Mouse (Mus musculus): Measurements from ENCODE around the gene Hexim1. TPM values are rescaled to one million over a fixed set of nuclear protein-coding genes. Genes with fewer than 3 reads are reported as not detected.

Gene Hexim1
- polyA plus RNA-seq, 1 experiment = 16.3 TPM

DNA sequence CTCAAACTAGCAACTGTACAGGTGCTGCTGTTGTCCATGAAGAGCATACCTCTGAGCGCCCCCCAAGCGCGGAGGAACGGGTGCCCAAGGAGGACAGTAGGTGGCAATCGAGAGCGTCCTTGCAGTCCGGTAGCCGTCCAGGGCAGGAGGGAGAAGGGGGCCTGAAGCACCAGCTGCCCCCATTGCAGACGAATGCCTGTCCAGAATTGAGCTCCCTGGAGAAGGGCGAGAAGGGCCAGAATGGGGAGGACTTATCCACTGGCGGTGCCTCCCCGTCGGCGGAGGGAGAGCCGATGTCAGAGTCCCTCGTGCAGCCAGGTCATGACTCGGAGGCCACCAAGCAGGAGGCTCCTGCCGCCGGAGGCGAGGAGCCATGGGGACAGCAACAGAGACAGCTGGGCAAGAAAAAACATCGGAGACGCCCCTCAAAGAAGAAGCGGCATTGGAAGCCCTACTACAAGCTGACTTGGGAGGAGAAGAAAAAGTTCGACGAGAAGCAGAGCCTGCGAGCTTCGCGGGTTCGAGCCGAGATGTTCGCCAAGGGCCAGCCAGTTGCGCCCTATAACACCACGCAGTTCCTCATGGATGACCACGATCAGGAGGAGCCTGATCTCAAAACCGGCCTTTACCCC lies 1.0 kb downstream of the Hexim1 start:
- DNase-seq (ENCODE audit: low read depth) = no peak

- no peak for DNase-seq (ENCODE audit: low read depth)
Observed at GRCm38 (mm10) chr11:103117591-103118009, 1.6 kb downstream of the Hexim1 start.

GRCm38 (mm10) chr11:103118866-103119265 lies 2.8 kb downstream of the Hexim1 start:
- DNase-seq (ENCODE audit: low read depth) = no peak

DNA sequence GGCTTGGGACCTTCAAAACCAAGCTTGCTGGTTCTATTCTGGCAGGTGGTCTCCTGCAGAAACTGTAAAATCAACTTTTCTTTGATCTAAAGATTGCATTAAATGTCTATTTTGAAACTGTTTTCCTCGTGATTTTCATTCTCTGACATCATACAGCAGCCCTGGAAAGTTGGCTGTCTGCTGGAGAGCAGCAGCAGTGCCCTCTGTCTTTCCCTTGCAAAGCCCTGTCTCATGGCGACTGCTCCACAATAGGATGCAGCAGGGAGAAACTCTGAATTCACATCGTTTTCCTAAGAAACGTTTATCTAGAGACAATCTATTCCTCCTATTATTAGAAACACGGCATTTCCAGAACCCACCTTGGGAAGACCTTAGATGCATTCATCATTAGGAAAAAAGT lies 3.6 kb downstream of the Hexim1 start:
- no peak for DNase-seq (ENCODE audit: low read depth)

DNA sequence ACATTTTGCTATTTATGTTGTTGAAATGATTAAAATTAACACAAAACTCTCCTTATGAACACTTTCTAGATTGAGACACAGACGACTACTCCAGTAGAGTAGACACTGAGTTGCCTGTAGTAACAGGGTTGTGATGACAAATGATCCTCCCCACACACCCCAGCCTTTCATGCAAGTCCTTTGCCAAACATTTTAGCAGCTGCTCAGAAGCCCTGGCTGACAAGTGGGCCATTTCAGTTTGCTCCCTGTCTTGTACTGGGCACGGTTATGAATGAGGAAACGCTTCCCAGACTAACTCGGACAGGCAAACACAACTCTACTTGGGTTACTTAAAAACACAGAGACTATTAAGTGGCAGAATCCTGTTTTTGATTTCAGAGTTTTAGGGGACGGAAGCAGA lies 4.3 kb downstream of the Hexim1 start:
- no peak for DNase-seq (ENCODE audit: low read depth)

DNA sequence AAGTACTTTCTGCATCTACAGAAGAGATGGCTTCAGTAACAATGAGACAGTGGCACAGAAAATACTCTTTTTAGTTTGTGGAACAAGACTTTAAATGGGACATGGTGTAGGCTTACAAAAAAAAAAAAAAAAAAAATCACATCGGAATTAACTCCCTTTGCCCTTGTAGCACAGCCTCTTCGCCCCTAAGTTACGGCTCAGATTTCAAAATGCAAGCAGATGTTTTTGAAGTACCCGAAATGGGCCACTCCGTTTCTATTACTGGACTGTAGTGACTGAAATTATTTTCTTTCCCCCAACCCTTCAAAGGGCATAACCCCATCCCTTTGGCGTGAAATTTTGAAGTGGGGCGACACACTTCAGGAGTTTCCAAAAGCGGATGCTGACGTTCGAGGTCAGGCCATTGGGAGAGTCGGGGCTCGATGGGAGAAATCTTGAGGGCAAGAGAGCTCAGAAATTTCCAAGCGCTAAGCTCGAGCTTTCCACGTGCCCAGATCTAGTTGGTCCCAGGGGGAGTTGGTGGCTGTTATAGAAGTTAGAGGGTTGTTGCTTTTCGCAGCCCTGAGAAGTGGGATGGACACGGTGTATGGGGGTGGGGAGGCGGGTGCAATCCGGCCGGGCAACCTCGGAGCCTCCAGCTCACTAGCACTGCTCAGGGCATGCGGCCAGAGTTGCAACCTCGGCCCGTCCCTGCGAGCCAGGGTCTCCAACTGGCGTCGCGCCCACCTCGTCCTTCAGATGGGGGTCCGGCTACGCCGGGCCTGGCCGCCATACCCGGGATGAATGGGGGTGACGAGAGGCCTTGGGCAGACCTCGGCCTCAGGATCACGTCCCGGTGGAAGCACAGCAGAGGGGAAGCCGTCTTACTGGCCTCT lies 15.9 kb downstream of the Hexim1 start, which contains the start of gene Hexim2:
Gene Hexim2 (plus strand): TSS at position 729 of the 875 bp plus-strand sequence.
- DNase-seq (ENCODE audit: low read depth) = no peak

GRCm38 (mm10) chr11:103132576-103133455 lies 16.8 kb downstream of the Hexim1 start:
- DNase-seq (ENCODE audit: low read depth) = peak; percentile 99

DNA sequence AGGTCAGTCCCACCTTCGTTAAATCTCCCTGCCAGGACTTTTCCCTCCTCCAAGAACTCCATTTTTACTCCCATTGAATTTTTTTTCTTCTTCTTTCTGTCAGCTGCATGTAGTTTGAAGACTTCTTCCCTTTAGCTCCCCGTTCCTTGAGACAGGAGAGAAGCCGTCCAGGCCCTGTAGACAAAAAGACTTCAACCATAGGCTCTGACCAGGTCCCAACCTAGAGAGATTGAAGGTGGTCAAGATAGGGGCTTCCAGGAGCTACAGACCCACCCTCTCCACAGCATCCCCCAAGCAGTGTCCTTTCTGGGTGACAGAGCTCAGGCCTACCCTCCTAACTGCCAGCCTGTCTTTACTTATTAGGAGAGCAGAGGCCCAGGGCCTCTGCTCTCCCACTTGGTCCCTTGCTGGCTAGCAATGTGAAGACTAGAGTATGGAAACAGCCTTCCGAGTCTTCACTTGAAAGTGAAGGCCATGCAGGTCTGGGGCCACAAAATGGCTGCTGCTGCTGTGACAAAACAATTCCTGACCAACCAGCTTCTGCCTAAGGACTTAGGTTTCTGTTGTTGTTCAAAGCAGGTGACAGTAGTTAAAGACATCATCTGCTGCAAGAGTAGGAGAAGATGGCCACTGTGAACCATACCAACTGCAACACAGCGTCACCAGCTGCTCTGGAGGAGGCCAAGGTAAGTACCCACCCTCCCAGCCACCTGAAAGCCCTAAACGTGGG lies 17.6 kb downstream of the Hexim1 start:
- no peak for DNase-seq (ENCODE audit: low read depth)

GRCm38 (mm10) chr11:103134221-103134620 lies 18.2 kb downstream of the Hexim1 start:
- no peak for DNase-seq (ENCODE audit: low read depth)

GRCm38 (mm10) chr11:103136039-103136577 lies 20.1 kb downstream of the Hexim1 start:
- DNase-seq (ENCODE audit: low read depth) = no peak

DNA sequence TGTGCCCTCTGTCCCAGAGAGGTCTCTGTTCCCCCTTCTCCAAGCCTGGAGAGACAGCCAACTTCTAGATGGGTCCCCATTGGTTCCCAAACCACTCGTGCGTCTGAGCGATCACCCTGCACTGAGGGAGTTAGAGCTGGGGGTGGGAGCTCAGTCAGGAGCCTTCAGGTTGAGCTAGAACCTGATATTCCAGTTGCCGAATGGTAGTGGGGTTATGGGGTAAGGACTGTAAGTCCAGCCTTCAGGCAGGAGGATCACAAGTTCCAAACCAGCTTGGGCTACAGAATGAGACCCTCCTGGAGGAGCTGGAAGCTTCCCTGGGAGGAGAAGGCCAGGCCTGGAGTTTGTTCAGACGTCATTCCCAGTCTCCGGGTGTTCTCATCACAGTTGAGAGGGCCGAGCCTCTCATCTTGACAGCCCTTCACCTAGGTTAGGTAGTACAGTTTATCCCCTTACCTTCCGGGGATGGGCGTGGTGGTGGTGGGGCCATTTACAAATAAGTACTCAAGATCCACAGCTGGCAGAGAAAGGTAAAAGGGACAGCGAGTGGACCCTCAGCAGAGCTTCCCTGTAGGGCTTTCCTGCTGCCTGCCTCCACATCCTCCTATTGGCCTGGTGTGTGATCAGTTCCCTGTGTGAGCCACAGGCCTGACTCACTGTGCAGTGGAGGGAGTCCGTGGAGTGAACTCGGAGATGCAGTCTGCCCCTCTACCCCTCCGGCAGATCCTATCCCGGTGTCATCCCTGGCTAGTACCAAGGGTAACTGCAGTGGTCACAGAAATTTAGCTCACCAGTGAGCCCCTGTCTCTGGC lies 24.1 kb downstream of the Hexim1 start:
- no peak for DNase-seq (ENCODE audit: low read depth)

GRCm38 (mm10) chr11:103140763-103141100 lies 24.7 kb downstream of the Hexim1 start:
- no peak for DNase-seq (ENCODE audit: low read depth)

DNA sequence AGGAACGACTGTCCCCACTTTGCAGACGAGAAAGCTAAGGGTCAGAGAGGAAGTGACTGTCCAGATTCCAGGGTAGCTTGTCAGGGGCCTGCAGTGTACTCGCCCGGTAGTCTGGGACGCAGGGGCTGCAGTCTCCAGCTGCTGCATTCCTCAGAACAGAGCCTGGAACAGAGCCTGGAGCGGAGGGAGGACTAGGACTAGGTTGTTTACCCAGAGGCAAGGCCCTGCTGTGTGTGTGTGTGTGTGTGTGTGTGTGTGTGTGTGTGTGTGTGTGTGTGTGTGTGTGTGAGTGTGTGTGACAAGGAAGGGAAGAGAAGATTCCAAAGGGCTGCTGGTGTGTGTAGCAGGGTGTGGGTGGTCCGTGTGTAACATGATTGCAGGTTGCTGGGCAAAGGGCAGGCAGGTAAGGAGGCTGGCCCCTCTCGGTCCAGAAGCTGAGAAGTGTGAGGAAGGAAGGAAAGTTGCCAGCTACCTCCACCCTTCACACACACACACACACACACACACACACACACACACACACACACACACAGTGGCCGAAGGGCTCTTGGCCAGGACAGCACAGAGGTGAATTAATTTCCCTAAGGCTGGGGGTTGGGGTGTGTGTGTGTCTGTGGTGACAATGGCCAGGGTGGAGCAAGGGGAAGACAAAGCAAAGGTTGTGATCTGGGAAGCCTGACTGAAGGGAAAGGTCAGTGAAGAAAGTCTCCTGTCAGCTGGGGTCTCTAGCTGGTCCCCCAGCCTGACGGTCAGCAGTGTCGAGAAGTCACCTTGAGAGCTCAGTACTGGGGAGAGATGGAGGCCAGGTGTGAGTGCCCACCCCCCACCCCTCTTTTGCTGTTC lies 25.3 kb downstream of the Hexim1 start:
- DNase-seq (ENCODE audit: low read depth) = no peak

- DNase-seq (ENCODE audit: low read depth) = no peak
Observed at GRCm38 (mm10) chr11:103141944-103142255, 25.9 kb downstream of the Hexim1 start.

- DNase-seq (ENCODE audit: low read depth) = no peak
Observed at GRCm38 (mm10) chr11:103142441-103143182, 26.6 kb downstream of the Hexim1 start.

DNA sequence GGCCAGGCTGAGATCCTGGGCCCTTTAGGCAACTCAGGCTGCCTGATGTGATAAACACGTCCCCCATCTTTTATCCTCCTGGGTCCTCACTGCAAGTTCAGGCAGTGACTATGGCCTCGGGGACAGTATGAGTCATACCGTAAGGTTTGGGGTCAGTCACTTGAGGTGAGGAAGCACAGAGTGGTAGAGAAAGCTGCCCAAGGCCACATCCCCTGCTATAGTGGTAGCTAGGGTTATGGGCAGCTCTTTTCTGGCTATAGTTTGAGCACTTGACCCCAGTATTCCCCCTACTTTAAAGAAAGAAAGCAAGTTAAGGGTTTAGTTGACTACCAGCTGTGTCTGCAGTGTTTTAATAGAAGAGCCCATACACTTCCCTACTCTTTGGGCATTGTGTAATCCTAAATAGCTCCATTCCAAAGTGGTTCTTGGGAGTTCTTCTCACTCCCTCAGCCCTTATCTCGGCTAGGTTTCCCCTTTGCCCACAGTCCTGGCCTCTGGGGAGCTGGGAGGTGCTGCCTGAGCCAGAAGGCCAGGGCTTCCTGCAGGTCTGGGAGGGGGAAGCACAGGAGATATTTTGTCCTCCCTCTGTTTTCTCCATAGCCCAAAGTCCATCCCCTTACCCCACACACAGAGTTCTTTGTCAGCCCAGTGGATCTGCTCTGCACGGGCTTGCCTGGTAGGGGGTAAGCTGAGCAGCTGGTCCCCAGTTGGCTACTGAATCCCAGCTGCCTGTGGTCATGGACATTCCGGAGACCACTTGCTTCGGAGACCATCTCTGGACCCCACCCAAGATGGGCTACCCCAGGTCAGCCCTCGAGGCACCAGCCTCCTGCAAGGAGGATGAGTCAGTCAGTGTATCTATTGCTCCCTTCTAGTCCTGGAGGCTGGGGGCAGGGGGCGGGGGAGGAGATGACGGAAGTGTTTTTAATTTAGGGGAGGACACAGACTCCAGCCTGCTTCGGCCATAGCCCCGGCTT lies 28.6 kb downstream of the Hexim1 start:
- no peak for DNase-seq (ENCODE audit: low read depth)

GRCm38 (mm10) chr11:103146386-103146785 lies 30.4 kb downstream of the Hexim1 start:
- DNase-seq (ENCODE audit: low read depth) = no peak

GRCm38 (mm10) chr11:103147766-103148165 lies 31.7 kb downstream of the Hexim1 start:
- no peak for DNase-seq (ENCODE audit: low read depth)

Data from gonadal fat pad, adult 2 months (tissue).